Mouse (Mus musculus) lung, postnatal 14 days (tissue): ENCODE results near the gene Mmp15.
A peak's percentile ranks its signal among the peaks of the same experiment; 100 is the strongest.

ENCODE experiments used
- DNase-seq: peaks from one replicate; pipeline ENCODE4 v3.0.0; 2021

The Mmp15 gene

DNA sequence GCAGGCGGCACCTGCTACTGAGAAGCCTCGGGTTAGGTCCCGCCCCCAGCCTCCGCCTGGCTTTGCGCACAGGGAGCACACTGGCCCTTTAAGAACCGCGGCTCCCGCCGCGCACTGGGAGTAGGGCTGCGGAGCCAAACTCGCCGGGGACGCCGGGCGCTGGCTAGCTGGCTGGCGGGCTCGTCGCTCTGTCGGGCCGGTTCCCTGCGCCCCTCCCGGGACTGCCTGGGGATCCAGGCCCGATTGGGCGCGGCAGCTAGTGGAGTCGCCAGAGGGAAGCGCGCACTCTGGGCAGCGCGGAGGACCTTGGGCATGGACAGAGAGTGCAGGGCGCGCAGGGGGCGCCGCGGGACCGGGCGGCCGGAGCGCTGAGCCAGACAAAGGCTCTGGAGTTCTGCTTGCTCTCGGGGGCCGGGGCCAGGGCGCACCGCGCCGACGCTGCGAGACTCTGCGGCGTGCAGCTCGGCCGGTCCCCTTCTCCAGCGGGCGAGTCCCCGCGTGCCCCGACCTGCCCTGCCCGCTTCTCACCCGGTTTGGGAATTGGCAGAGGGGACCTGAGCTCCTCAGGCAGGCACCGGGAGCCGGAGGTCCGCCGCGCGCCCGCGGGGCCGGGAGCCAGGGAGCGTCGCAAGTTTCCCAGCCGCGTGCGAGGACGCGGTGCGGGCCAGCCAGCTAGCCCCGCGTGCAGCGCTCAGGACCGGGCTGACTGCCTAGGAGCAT, at the start of gene Mmp15:
Gene Mmp15, plus strand, starts transcription at position 118 of the 720 bp plus-strand sequence.
- peak; percentile 80 for DNase-seq

DNA sequence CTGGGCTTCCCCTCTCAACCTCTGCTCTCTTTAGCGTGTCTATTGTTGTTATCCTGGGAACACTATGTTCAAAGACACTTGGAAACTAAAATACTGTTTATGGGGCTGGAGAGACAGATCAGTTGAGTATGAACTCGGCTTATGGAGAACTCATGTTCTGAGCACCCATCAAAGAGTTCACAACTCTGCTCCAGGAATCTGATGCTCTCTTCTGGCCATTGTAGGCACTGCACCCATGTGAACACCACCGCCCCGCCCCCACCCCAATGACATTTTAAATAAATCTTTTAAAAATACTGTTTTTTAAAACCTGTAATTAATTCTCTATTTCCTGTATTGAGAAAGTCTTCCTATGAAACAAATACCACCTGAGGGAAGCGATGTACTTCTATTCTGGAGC, 49.7 kb upstream of the Mmp15 start:
- DNase-seq, result peak; percentile 62

DNA sequence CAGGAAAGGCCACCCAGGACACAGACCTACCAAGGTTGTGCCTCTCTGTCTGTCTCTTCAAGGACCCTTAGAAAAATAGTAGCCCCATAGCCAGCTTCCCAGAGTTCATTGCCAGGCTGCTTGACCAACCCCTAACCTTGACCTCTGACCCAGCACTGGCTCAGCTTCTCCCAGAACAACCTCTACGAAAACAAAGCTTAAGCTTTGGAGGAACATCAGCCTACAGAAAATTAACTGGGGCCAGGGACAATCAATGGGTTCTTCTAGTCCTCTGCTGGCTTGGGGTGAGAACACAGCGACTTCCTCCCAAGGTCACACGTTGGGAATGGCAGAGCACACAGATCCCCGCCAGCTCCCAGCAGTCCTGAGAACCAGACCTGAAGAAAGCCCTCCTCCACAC, 46.5 kb upstream of the Mmp15 start:
- DNase-seq, result no peak

DNA sequence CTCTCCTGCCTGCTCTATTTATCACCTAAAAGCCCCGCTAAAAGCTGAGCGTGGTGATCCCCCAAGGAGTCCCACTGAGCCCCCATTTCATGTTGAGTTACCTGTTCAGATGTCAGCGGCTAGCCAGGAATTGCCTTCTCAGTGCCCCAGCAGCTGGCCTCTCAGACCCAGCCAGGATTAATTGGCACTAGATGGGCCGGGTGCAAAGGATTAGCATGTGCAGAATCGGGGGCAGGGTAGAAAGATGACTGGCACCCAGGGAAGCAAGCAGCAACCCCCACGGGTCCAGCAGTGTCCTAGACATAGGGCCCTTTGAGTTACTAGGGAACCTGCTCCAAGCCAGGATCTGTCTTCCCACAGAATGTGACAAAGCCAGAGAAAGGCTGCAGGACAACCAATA, 45.6 kb upstream of the Mmp15 start, which contains the start of gene Cngb1:
Gene Cngb1, minus strand, starts transcription at position 155 of the 400 bp plus-strand sequence.
- no peak for DNase-seq

DNA sequence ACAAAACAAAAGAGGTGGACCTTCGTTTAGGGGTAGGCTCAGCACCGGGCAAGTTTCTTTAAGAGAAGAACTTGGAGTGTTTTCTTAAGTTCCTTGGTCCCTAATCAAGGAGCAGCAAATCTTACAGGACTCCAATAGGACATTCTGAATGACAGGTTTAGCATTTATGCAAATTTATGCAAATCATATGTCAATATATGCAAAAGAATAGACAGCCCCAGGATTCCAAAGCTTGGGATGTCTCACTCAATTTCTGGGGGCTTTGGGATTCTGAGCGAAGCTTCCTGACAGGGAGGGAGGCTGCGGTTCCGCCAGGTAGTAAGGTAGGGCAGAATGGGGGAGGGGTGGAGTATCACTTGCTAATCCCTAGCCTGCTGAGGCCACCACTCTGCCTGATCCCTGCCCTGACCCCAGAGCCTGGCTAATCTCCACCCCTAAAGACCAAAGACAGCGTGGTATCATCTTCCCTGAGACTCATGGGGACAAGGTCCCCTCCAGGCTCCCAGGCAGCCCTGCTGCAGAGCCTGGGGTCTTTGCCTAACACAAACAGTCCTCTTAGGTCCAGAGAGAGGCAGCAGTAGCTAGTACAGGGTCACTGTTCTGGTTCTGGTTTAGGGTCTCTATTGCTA, 41.6 kb upstream of the Mmp15 start, which contains the start of gene Tepp:
Gene Tepp, plus strand, starts transcription at position 225 of the 629 bp plus-strand sequence.
- DNase-seq, result no peak

DNA sequence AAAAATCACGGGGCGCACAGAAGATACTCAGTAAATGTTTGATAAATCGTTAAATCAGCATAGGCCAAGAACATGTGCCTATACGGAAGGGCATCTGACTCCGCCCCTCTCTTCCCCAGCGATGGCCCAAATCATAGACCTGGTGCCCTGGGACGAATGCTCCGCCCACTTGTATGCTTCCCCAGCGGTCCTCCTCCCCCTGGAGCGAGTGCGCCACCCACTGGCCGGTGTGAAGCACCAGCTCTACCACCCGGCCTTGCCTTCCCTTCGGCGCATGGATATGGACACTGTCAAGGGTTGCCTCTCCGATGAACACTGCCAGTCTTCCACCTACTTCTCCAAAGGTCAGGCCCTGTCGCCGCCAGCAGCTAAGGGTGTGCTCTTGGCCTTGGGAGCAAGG, 39.2 kb upstream of the Mmp15 start:
- DNase-seq, result no peak

- DNase-seq, result no peak
These were observed 38.2 kb upstream of the Mmp15 start for GRCm38 (mm10) chr8:95313857-95314256.

DNA sequence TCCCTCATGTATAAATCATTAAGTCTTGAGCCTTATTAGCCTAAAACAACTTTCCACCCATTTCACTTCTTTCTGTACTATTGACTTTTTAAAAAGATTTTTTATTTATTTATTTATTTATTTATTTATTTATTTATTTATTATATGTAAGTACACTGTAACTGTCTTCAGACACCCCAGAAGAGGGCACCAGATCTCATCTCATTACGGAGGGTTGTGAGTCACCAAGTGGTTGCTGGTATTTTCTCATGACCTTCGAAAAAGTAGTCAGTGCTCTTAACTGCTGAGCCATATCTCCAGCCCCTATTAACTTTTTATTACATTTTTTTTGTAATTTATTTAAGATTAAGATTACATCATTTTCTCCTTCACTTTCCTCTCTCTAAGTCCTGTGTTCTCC, 37.4 kb upstream of the Mmp15 start:
- no peak for DNase-seq

DNA sequence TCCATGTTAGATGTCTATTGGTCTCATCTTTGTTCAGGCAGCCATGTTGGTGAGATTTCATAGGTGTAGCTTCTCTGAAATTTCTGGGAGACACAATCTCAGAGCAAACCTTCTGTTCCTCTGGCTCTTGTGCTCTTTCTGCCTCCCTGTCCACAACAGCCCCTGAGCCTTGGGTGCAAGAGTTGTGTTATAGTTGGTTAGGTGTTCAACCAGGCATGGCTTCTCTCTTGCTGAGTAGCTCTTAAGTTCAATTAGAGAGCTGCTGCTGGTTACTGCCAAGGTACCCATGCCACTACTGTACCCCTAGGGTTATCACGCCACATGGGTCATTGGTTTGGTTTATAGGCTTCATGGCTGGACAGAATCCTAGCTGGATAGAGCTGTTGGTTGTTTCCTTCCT, 36.7 kb upstream of the Mmp15 start:
- DNase-seq, result no peak

- peak; percentile 82 for DNase-seq
These were observed 31.6 kb upstream of the Mmp15 start for GRCm38 (mm10) chr8:95320224-95321139.

DNA sequence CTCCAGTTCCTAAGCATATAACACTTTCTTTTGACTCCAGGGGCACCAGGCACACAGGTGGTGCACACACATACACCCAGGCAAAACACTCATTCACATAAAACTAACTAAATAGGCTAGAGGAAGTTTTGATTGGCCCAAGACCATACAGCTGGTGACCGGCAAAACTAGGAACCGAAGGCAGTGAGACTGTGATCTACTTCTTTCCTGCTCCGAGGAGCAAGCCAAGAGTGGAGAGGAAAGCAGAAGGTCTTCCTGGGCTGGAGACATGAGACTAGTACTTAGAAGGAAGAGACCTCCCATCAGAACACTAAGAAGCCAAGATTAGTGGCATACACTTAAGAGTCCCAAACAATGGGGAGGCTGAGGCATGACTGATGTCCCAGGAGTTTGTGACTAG, 28.9 kb upstream of the Mmp15 start:
- DNase-seq, result no peak

DNA sequence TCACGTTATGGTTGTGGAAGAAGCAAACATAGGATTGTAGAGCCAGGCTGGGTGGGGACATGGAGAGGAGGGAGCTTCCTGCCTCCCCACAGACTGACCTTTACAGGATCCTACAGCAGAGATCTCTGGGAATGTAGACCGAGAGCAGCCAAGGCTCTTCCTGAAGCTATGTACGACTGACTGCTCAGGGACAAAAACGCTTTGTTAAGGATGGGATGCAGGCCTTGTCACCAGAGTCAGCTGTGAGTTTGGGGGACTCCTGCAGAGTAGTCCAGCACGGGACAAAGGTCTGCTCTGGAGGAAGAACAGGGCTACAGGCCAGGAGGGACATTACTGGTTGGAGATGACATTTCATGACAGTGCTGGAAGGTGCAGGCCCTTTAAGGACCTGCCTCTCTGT, 27.4 kb upstream of the Mmp15 start:
- DNase-seq, result no peak

GRCm38 (mm10) chr8:95326822-95327221, 25.2 kb upstream of the Mmp15 start:
- no peak for DNase-seq

DNA sequence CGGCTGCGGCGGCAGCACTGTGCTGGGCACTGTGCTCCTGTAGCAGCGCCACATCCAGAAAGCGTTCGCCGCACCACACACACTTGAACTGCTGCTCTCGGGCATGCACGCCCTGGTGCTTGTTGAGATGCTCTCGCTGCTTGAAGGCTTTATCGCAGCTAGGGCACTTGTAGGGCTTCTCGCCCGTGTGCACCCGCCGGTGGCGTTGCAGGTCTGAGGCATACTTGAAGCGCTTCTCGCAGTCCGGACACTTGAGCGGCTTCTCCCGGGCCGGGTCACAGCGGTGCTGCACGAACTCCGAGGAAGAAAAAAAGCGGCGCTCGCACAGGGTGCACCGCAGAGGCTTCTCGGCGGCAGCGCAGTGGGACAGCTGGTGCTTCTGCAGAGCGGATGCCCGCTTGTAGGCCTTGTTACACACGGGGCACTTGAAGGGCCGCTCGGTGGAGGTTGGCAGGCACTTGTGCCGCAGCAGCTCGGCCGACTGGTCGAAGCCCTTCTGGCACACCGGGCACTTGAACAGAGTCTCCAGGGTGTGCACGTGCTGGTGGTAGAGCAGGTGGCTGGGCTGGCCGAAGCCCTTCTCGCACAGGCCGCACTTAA, 24.1 kb upstream of the Mmp15 start:
- DNase-seq, result no peak

- DNase-seq, result no peak
These were observed 21.7 kb upstream of the Mmp15 start for GRCm38 (mm10) chr8:95330367-95330766.

- DNase-seq, result peak; percentile 66
These were observed 20.8 kb upstream of the Mmp15 start for GRCm38 (mm10) chr8:95331156-95331719.

GRCm38 (mm10) chr8:95331720-95332436, 20.2 kb upstream of the Mmp15 start, which contains the start of the genes Zfp319 and Usb1:
Gene Zfp319 (minus strand): TSS chr8:95331950.
Gene Usb1 (plus strand): TSS chr8:95332284.
- DNase-seq, result peak; percentile 96

- DNase-seq, result no peak
These were observed 19.4 kb upstream of the Mmp15 start for GRCm38 (mm10) chr8:95332437-95333199.

DNA sequence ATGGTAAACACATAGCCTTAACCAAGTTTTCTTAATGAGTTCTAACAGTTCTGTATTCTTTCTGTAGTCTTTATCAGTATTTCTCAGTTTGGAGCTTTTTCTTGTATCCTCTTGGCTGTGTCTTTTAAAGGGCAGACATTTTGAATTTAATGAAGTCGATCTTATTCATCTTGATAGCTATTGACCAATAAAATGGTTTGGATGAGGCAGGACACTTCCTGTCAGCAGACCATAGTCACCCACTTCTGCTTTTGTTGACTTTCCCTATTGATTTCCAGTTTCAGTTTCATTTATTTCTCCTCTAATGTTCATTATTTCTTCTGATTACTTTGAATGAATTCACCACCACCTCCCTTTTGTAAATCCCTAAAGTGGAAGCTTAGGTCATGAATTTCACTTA, 16.4 kb upstream of the Mmp15 start:
- DNase-seq, result no peak

DNA sequence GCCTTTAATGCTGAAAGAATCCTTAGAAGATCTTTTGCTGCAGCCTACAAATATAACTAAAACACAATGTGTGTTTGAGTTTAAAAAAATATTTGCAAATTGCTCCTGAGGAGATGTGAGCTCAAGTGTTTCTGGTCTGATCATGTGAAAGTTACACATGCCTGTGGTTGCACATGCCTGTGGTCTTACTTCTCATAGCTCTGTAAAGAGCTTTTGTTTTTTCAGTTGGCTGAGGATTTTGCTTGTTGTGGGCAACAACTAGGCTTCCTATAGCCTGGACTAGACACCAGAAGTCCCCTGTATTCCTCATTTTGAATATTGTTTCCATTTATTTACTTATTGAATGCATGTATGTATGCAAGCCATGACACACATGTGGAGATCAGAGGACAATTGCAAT, 15.7 kb upstream of the Mmp15 start:
- no peak for DNase-seq

DNA sequence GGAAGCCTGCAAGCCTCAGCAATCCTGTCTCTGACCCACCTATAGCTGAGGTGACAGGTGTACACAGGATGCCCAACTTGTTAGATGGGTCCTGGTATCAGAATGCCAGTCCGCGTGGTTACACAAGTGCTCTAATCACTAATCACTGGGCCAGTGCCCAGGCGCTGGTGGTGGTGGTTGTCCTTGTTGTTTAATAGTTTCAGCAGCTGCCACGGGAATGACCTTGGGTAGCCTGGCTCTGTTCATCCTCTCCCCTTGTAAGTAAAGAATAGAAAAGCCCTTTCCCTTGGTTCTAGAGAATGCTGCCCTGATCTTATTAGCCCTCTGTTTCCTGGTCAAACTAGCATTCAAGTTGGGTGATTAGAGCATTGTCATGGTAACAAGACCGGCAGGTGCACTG, 10.3 kb upstream of the Mmp15 start:
- no peak for DNase-seq
